Mouse (Mus musculus) layer of hippocampus, adult 9-10 months (tissue): ENCODE results near the gene B3gnt8.

Experiments
- DNase-seq: peaks from one replicate; pipeline ENCODE4 v3.0.0; 2022; ENCODE audit warnings: low spot score

The B3gnt8 gene

DNA sequence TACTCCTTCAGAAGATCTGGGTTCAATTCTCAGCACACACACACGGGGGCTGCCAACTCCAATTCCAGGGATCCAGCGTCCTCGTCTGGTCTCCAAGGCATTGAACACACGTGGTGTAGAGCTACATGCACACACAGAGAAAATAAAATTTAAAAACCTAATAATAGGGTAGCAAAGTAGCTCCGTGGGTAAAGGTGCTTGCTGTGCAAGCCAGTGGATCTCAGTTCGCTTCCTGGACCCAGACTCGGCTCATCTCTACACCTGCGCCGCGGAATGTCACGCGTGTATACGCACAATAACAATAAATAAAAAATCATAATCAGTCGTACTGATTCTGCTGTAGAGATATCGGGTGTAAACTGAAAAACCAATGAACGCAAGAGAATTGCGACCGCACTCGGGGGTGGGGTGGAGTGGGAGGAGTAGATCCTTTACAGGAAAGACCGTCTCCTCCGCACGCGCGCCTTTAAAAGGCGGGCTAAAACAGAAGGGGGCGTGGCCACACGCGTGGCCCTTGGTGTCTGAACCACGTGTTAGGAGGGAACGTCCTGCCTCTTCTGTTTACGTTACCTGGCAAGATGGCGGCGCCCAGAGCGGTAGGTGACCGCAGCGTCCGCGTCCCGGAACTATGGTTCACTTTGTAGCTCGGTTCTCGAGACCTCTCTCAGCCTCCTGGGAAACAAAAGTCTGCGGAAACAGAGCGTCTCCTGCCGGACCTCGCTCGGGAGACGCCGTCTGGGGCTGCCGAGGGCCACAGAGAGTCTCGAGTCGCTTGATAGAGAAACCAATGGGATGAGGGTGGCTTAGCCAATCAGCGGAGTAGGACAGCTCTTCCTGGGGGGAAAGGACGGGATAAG lies 7.4 kb upstream of the B3gnt8 start, which contains the start of gene Dmac2:
Gene Dmac2 (plus strand): TSS at position 550 of the 857 bp plus-strand sequence.
- DNase-seq: peak; percentile 77

DNA sequence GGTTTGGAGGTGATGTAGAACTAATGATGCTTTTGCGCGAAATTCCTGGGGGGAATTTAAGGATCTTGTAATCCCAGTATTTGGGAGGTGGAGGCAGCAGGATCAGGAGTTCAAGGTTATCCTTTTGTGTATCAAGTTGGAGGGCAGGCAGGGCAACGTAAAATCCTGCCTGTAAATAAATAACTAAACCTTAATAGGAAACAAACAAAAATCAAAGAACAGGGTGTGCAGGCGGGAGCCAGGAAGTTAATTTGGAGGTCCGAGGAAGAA lies 6.8 kb upstream of the B3gnt8 start:
- no peak for DNase-seq

DNA sequence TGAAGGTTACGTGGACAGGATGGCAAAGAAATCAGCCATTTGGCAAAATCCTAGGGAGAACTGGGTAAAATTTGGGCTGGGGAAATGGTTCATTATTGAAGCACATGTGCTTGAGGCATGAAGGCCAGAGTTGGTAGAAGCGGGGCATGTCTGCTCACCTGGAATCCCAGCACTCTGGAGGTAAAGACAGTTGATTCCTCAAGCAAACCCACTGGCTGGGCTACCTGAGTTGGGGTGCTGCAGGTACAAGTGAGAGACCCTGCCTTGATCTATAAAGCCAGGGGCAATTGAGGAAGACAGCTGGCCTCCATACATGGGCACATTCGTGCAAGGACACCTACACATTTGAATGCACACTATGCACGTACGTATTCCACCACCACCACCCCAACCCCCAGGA lies 6.4 kb upstream of the B3gnt8 start:
- no peak for DNase-seq

DNA sequence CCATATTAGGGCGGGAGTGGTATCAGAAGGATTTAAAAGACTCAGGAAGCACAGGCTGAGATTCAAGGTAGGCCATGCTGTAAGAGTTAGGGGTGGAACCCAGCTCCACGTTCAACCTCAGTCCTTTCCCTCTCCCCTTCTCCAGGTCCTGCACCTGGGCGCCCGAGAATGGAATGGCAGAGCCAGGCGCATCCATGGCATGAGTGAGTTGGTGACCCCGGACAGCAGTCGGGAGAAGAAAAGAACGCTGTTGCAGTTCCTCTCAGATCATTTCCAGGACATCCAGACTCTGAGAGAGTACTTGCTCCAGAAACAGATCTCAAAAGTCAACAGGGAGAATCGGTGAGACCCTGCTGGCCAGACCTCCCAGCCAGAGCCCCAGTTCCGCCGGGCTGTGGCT lies 5.7 kb upstream of the B3gnt8 start:
- no peak for DNase-seq

DNA sequence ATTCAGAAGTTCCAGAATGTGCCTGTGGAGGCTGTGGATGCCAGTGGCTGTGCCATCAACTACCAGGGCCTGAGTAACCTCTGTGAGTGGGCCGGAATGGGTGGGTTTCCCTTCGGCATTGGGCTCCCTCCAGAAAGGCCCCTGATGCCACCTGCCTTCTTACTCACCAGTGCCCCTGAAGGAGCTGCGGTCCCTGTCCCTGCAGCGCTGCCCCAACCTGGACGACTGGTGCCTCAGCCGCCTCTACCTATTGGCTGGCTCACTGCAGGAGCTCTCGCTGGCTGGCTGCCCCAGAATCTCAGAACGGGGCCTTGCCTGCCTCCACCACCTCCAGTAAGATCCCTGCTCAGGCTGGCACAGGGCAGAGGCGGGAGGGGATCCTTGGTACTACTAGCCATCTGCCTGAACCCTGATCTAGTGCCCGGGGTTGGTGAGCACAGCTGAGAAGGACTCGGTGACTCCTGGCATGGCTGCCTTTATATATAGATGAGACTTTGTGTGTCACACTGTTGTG lies 2.5 kb upstream of the B3gnt8 start:
- DNase-seq: no peak

DNA sequence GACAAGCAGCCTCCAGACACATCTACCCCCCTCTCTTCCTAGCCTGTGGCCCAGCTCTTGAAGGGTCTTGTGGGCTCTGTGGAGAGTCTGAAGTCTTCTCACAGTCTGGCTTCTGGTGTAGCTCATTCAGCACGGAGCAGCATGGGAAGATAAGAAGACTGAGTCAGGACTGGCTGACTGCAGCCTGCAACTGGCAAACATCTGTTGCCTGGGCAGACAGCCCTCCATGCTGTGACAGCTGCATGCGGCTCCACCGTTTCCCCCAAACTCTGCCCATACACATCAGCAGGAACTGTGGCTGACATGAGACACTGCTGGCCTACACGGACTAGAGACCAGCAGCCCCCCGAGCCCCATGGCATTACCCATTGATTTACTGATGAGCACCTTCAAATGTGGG lies 1.6 kb upstream of the B3gnt8 start:
- no peak for DNase-seq

DNA sequence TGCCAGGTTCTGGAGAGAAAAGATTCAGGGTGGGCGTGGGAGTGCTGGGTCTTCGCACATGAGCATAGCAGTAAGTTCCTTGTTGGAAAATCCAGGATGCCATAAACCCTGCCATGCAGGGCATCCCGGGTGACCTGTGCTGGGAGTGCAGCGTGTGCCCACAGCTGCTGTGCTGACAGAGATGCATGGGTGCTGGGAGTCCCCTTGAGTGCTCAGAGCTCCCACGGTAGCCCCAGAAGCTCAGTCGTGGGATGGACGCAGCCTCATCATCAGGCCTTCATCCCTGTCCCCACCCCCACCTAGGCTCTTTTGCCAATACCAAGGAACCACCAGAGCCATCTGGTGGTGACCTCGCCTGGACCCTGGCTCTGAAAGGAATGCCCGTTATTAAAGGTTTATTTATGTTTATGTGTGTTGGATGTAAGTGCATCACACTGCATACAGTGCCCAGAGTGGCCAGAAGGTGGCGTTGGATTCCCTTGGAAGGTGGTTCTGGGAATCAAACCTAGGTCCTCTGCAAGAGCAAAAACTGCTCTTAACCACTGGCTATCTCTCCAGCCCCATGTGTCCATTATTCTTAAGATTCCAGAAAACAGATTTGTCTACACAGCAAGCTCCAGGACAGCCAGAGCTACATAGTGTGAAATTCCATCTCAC lies 732 bp upstream of the B3gnt8 start:
- no peak for DNase-seq

DNA sequence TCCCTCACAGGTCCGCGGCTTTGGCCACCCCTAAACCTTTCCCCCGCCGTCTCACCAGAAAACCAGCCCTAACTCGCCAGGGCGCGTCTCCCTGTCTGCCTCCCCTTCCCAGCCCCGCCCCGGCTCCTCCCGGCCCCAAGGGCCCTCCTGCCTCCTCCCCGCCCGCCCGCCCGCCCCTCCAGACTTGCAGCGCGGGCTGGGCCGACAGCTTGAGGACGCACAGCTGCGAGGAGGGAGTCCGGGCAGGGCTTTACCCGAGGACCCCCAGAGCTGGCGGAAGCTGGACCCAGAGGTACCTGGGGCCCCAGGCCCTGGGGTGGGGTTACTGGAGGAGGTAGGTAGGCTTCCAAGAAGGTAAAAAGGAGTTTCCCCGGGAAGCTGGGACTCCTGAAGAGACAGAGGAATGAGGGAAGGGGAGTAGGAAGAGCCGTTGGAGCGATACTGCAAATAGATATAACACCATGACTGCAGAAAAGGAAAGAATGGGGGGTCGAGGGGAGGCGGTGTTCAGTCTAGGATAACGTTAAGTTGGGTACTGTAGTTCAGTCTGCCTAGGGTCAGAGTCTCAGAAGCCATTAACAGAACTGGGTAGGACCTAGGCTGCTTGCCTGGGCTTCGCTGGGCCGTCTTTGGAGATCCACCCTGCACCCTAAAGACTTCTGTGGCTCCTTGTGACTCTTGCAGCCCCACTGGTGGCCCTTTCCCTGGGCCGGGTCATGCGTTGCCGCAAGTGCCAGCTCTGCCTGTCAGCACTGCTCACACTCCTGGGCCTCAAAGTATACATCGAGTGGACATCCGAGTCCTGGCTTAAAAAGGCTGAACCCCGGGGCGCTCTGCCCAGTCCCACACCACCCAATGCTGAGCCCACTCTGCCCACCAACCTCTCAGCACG lies 1.2 kb downstream of the B3gnt8 start:
- DNase-seq: no peak

DNA sequence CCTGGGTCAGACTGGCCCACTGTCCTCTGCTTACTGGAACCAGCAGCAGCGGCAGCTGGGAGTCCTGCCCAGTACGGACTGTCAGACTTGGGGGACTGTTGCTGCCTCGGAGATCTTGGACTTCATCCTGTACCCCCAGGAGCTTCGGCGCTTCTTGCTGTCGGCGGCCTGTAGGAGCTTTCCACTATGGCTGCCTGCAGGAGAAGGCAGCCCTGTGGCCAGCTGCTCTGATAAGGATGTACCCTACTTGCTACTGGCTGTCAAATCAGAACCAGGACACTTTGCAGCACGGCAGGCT lies 1.8 kb downstream of the B3gnt8 start:
- no peak for DNase-seq

DNA sequence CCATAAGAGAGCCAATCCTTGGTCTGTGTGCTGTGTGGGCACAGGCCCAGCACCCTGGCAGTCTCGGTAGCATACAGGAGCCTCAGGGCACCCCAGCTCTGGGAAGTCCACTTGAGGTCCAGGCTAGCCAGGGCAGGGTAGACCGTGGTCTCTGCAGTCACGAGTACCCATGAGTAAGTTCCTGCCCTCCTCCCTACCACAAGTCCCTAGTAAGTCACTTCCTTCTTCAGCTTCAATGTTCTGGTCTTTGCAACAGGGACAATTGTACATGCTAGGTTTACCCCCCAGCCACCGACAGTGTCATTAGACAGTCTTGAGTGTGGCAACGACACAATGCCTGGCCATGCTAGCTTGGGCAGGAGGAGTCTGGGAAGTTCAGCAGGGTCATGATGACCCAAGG lies 6.2 kb downstream of the B3gnt8 start:
- no peak for DNase-seq

DNA sequence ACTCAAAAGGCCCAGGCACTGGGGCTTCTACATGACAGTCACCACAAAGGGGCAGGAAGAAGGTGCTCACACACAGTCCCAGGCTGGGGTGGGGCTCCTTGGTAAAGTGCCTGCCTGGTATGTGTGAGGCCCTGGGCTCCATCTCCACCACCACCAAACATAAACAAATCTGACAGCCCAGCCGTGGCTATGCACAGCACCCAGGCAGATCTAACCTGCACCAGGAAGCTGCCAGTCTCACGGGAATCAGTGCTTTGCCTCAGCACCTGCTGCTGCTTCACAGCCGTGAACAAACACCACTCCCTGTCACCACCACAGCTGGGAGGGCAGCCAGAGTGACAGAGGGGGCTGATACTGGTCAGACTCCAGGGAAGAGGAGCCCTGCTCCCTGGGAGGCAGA lies 9.9 kb downstream of the B3gnt8 start:
- no peak for DNase-seq

DNA sequence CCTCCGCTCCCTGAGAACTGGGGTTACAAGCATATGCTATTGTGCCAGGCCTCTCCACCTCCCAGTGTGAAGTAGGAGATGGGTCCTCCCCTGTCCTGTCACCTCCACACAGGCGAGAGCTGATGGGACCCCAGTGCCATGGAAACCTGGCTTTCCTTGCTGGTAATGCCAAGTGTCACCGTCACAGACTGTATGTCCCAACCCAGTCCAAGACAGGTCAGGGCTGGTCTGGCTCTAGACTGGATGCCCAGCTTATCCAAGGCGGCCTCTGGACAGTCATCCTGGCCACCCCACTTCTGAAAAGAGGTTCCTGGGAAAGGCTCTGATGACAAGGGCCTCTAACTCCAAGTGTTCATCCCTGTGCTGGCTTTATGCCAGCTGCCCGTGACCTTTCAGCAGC lies 10.6 kb downstream of the B3gnt8 start:
- DNase-seq: no peak

DNA sequence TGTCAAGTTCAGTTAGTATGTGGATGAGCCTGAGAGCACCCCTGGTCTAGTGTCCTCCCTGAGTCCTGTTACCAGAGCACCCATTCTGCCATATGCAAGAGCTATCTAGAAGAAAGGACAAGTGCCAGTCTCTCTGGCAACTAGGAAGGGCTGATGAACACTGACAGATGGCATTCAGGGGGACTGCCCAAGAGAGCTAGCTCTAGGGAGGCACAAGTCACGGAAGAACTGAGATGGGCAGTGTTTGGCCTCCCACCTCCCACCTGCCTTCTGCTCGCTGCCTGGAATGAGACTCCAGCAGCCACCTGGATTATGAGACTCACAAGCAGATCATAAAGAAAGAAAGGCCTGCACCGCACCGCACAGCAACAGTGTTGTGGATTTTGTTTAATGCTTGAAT lies 13.3 kb downstream of the B3gnt8 start:
- DNase-seq: no peak

DNA sequence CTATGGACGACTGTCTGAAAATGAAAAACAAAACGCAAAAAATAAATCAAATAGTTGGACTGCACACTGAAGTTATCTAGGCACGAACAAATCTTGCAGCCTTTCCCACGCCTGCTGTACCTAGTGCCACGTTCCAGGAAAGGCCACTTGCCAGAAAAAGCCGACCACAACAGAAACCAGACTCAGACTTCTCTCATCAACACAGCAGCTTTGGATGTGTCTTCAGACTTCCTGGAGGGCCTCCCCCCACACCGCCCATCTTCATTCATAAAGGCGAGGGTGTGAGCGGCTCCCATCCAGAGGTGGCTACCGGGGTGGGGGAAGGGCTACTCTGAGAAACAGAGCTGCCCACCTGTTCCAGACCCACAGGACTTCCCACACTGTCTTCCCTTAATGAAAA lies 17.7 kb downstream of the B3gnt8 start:
- DNase-seq: no peak

DNA sequence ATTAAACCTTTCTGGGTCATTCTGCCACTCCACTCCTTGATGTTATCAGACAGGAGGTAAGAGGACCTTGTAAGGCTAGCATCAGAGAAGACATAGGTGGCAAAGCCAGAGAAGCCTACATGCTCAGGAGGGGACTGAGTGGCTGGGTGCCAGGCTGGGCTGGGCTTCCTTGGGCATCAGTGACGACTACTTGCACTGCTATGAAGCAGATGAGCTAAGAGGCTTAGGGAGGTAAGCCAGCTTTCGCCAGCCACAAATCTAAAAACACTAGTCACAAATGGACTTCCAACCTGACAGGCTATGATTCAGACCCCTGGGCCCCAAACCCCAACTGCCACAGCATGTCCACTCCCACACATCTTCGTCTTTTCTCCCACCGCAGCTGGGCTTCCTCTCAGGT lies 18.2 kb downstream of the B3gnt8 start:
- no peak for DNase-seq

DNA sequence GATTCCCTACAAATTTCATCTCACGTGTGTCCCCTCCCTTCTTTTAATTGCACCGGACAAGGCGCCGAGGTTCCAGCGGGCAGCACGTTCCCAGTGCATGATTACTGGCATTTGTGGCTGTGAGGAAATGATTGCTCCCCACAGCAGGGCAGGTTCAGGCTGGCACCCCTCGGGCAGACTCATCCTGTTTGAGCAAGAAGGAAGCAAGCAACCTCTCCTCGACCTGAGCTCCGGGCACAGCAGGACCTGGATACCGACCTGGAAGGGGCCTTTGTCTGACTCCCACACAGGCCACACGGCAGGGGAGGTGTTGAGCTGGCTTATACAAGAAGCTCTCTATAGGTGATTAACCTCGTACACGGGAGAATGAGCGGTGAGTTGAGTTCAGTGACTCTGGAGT lies 18.6 kb downstream of the B3gnt8 start:
- no peak for DNase-seq

DNA sequence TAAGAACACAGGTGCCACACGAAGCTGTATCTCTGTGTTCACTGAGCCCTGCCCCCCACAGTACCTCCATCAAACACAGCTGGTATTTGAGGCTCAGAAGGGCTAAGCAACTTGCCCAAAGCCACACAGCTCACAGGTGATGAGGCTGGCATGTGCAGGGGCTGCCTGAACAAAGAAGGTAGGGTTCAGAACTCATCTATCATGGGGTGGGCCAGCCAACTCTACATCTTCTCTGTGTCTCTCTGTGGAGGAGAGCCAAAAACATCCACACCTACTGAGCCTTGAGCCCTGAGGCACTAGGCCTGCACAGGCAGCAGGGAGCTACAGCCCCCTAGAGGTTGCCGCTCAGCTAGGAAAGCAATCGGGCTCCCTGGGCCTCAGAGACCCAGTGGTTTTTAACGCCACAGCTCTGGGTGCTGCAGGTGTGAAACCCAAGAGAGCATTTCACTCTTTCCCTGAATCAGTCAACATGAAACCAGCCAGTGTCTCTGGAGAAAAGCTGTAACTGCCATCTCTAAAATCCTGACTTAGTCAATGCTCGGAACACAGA lies 21.2 kb downstream of the B3gnt8 start:
- DNase-seq: no peak

DNA sequence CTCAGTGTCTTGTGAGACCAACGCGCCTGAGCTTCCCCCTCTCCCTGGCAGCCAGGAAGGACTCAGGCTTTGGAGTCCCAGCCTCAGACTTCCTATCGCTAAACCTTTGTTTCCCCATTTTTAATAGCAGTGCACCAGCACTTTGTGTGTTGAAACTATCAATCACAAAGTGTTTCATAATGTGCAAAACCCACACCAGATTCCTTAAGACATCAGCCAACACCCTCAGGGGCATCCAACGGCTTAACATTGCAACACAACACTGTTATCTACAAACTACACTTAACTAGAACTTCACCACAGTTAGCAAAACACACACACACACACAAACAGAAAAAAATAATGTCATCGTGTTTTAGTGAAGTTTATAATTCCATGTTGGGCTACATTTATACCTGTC lies 23.4 kb downstream of the B3gnt8 start:
- DNase-seq: no peak

DNA sequence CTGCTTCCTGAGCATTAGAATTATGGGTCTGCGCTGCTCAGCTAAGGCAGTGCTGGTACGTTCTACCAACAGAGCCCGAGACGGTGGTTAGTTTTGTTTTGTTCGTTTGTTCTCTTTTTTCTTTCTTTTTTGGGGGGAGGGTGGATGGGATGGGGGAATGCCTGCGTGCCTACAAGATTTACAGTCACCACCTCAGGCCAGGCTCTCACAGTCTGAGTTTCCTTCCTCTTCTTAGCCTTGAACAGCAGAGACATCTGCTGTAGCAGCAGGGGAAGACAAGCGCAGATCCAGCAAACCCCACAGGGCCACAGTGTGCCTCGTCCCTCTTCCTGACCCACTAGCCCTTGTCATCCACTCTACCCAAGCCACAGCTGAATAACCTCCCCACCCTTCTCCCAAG lies 24.8 kb downstream of the B3gnt8 start:
- no peak for DNase-seq

DNA sequence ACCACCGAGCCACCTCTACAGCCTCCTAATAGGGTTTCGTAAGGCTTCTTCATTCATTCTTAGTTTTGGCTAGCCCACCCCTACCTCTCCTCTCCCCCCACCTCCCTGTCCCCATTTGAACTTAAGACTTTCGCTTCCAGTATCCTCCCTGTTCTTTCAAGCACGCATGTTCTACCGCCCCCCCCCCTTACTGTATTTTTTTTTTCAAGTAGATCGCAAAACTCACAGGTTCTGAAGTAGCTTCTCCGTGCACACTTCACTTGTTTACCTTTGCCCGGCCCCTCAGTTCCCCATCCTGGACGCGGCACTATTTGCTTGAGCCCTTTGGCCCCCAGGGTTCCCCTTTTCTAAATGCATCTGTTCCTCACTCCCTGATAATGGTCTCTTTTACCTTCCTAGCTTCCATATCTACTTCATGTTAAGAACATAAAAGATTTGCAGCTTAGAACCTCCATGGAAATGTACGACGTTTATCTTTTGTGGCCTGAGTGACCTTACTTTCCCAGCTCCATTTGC lies 25.8 kb downstream of the B3gnt8 start:
- no peak for DNase-seq

DNA sequence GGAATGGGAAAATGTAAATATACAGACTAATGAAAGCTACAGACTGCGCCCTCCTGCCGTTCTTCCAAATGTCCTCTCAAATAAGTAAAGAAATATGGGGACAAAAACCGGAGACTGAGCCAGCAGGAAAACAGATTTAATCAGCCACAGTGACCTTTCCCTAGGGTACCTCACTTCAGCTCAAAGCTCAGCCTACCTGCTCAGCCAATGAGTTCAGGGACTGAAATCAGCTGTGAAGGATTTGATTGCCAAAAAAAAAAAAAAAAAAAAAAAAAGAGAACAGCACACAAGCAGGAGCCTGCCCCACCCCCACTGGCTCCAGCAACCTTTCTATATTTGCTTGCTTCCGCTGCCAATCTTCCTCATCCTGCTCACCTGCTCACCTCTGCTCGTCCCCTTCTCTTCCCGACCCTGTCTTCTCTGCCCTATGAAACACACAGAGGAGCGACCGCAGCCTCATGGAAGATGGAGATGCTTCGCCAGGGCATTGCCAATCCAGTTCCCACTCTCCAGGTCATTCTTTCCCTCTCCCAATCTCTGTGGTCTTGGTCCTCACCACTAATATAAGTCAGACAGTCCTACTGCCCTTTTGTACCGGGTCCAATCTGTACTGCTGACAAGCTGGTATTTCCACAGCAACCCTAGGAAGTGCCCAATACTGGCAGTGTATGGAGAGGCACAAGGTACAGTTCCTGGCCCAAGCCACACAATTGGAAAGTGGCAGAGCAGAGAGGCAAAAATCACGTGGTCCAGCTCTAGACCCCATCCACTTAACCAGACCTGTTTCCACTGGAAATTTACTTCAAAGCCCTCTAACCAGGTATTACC lies 29.4 kb downstream of the B3gnt8 start:
- DNase-seq: no peak

DNA sequence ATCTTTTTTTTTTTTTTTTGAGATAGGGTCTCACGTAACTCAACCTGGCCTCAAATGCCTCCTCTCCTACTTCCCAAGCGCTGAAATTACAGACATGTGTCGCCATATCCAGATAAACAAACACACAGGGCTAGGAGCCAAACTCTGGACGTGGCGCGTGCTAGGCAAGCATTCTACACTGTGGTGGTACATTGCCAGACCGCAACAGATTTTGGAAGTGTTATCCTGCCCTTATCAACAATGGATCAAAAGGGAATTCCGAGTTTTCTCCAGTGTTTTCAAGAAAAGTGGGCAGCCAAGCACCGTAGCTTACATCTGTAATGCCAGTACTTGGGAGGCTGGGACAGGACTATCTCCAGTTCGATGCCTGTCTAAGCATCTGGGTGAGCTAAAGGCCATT lies 31.3 kb downstream of the B3gnt8 start:
- DNase-seq: no peak
